Mouse (Mus musculus): Measurements from ENCODE around the gene Gm11034.

DNA sequence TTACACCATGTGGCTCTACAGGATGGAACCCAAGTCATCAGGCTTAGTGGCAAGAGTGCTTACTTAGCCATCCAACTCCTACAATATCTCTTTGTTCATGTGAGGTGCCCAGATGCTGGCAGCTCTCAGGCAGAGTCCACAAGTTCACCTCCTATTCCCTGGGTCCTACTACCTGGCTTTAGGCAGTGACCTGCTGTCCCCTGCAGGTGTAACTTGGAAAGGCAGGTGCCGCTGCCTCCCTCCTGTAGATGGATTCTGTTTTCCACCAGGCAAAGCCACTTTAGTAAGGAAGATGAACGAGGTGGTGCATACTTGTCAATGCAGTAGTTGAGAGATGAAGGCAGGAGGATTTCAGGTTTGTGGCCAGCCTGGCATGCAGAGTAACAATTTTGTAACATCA lies 1.6 kb upstream of the Gm11034 start:
- TF ChIP-seq MAX (IDR thresholded peaks at IDR 0.05; ENCODE audit: low read length) (no peak), JUND (conservative IDR thresholded peaks at IDR 0.05; ENCODE audit: low read depth, low read length) (no peak)

Data from CH12.LX (cell line).